Mouse (Mus musculus) megakaryocyte progenitor cell, adult 5-6 weeks (primary cell): ENCODE measurements at regions not wholly inside any gene's neighbourhood (a gene's known extent, or its start where the extent isn't known, plus 50 kb on each side); places are given as distances from the start of the nearest gene placed in this dataset.

Source experiments
- ATAC-seq: replicated peaks from 2 replicates; pipeline ENCODE4 v1.8.0; 2016; ENCODE audit warnings: mild to moderate bottlenecking, moderate TSS enrichment, inconsistent platforms; ENCODE audit not compliant: poor library complexity

DNA sequence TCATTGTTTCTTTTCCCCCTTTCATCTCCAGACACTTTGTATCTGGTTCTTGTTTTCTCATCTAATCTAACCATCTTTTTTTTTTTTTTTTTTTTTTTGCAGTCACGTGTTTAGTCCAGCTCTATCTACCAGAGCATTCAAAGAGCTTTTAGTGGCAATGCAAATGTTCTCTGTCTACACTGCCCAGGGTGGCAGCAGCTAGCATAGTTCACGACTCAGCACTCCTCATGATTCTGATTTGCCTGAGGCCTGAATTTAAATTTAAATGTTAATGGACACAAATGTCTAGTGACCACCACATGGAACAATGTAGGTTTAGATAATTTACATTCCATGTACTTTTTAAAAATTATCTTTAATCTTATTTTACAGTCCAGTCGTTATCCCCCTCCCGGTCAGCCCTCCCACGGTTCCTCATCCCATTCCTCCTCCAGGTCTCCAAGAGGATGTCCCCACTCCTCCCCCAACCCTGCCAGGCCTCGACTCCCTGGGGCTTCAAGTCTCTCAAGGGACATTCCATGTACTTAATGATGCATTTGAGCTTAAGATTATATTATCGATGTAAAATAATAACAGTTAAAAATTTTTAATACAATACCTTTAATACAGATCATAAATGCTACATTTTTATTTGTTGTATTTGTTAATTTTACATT lies 153.1 kb upstream of the Cops8 start:
- ATAC-seq: no peak

DNA sequence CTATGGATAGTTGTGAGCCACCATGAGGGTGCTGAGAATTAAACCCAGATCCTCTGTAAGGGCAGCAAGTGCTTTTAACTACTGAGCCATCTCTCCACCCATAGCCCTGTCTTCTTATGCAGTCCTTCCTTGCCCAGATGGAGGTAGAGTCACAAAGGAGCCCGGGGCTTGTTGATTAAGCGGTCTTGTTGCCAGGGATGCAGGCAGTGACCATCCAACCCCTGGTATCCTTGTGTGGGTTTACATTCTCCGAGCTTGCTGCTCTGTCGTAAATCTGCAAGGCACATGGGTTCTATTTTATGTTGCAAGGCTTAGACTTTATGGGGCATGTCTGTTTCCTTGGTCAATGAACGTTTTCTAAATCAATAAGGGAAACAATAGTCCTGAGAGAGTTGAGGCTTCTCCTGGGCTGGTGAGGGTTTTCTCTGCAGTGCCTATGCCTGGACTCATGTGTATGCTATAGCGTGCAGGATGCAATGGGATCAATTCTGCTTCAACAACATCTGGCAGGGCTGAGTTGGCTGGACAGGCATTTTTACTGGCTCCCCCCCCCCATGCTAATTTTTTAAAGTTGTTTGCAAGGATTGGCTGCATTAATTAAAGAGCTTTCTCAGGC lies 150.7 kb upstream of the Cops8 start:
- ATAC-seq: no peak

DNA sequence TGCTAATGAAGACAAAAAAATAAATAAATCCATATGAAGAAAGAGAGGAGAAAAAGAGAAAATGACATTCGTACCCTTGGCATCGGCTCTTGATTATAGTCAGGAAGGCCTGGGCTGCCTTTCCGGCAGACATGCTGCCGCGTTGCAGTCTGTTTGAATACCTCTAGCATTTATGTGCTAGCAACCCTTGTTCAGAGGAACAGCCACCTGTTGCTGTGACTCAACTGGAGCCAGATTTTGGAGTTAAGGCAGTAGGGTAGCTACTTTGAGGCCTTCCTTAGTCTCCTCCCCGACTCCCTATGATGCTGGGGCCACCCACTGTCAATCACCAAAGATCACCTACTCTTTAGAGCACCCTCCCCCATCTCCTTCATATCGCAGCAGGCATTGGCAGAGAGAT lies 148.5 kb upstream of the Cops8 start:
- no peak for ATAC-seq

DNA sequence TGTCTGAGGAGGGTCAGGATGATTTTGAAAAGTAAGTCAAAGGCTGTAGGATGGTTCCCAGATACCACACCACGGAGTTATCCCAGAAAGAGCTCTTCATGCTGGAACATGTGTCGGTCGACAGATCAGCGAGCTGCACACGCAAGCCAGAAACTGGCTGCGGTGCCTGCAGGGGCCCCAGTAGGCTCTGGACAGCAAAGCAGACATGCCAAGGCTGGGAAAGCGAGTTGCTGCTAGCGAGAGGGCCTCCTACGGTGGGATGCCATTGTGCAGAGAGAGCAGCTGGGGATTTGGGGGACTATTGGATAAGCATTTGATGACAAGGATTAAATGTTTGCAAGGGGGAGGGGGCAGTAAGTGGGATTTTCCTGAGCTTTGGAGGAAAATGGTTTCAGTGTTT lies 145.4 kb upstream of the Cops8 start:
- ATAC-seq: no peak

DNA sequence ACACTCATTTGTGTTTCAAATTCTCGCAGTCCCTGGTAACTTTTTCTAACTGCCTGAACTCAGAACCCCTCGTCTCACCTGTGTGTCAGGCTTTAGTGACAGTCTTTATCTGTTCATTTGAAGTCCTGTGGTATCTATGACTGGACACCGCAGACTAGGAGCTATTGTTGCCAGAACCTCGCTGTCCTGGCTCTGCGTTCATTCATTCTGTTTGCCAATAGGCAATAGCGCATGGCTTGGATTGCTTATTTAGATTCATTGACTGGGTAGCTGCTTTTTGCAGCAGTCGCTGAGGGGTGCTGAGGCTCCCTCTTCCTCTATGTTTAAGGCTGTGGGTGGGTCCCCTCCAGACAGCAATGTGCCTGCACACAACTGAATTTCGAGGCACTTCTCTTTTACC lies 144.6 kb upstream of the Cops8 start:
- ATAC-seq: no peak

DNA sequence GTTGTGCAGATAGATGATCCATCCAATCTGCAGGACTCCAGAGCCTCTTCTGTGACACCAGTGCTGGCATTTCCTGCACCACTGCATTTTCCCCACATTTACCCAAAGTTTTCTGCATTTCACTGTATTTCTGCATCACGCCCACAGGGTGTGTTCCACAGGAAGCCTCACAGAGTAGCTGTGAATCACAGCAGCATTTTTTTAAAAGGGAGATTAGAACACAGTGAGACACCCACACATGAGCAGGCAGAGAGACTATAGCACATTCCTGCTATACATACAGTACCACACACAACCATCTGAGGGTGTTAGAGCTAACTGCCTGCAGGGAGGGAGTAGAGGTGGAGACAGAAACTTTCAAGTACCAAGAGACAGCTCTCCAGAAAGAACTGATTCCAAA lies 141.1 kb upstream of the Cops8 start:
- no peak for ATAC-seq

DNA sequence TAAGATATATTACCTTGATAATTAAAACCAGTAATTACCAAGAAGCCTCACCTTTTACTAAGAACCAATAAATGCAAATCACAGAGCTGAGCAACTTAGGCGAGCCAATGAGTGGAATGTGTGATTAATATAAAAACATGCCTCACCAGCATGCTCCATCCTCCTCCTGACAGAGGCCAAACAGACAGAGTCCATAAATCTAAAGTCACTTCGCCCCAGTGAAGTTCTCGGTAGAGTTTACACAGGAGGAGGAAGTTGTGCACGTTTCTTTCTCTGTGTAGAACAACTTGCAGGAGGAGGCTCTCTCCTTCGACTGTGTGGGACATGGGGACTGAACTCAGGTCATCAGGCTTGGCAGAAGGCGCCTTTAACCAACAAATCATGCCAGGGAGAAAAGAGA lies 139.5 kb upstream of the Cops8 start:
- ATAC-seq: no peak

DNA sequence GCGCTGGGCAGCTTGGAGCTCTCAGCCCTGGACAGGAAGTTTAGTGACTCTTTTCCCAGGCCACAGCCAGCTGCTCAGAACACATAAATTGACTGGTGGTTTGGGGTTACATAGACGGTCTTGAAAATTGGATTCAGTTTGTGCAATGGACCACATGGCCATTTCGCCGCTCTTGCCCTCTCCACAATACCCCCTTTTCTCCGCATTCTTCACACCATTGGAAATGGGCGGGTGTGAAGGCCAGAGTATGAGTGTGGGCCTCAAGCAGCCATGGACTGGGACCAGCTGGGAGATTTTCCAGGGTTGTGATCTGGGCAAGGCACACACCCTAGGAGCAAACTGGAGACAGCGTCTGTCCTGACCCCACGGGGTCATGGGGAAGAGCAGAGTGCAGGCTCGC lies 135.1 kb upstream of the Cops8 start:
- no peak for ATAC-seq

DNA sequence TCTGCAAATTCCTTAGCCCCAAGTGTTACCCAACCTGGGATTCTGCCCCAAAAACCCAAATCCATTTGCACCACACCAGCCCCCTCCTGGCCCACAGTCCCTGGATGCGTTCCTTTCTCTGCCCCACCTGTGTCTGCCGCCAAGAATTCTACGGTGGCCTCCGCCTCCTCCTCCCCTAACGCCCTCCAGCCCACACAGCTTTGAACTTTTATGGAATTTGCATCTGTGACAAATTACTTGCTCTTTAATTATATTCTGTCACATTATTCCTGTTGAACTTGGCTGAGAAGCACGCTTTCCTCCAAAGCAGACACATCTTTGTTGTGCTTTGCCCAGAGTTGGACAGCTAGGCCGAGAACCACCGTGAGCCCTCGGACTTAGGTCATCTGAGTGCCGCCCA lies 131.8 kb upstream of the Cops8 start:
- ATAC-seq: no peak

DNA sequence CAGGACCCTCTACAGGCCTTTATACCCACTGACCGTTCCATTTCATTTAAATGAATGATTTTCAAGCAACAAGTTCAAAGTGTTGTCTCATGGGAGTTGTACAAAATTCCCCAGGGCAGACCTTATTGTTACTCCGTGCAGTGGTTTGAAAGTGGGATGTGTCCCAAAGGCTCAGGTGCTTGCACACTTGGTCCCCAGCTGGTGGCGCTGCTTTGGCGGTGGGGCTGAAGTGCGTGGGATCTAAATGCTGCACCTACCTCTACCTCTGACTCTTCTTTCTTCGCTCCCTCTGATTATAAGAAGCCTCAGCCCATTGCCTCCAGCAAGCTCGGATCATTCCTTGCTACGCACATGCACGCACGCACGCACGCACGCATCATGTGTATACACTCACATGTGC lies 131.0 kb upstream of the Cops8 start:
- ATAC-seq: no peak

DNA sequence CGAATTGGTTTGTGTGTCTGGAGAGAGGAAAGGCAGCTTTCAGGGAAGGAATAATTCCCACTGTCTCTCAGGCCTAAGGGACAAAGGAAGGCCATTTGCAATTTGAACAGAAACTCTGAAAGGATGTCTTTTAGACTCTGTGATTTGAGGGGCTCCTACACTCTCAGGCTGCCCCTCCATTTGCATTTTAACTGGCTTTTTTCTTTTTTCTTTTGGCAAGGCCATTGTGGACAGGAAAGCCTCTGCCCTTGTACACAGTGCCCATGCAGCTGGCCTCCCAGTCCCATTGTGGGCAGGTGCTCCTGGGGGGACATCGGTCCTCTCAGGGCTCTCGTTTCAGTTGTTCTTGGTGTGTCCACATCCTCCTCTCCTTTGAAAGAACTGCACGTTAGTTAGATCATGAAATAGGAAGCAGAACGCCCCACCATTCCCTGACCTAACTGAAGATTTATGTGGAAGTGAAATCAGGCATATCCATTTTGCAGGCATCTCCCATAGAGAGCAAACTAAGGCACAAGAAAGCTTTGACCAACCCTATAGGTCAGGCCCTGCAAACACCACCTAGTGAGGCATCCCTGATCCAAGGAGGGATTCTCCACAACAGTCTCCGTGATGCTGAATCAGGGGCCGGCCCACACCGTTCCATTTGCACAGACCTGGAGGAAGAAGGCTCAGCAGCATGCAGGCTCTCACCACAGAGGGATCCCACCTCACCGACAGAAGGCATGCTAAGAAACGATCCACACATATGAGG lies 127.5 kb upstream of the Cops8 start:
- ATAC-seq: no peak

DNA sequence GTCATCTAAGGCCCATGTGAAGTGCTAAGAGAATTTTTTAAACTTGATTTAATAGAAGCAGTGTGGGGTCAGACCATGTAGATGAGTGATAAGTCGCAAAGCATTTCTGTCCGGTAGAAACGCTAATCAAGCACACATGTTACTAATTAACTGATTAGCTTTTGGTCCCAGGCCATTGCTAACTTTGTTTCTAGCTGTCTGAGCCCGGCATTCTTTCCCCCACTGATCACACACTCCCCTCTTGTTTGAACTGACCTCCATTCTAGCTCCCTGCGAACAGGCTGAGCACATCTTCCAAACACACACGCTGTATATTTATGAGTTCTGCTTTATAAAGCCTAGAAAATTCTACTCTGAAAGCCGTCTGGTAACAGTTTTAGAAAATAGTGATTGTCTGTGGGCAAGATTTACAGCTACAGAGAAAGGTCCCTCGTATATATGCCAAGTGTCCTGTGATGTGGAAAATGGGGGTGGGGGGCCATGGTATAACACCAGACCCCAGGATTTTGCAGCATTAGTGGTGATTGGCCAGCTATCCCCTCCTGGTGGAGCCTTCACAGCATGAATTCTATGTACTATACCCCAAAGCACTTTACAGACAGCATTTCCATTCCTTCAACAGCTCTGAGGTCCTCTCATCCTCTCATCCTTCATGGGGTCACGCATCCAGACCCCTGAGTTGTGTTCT lies 126.1 kb upstream of the Cops8 start:
- no peak for ATAC-seq

DNA sequence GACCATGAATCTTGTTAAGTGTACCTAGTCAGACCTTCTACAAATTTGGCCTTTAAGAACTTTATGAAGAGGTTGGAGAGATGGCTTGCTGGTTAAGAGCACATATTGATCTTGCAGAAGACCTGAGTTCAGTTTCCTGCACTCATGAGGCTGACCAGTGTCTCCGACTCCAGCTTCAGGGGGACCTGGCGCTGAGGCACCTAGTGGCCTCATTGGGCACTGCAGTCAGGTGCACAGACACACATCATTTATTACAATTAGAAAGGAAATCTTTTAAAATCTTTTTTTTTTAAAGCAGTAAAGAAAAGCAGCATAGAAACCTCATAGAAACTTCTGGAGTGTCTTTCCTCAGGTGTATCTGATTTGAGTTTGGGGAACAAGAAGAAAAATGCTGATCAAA lies 123.9 kb upstream of the Cops8 start:
- no peak for ATAC-seq

DNA sequence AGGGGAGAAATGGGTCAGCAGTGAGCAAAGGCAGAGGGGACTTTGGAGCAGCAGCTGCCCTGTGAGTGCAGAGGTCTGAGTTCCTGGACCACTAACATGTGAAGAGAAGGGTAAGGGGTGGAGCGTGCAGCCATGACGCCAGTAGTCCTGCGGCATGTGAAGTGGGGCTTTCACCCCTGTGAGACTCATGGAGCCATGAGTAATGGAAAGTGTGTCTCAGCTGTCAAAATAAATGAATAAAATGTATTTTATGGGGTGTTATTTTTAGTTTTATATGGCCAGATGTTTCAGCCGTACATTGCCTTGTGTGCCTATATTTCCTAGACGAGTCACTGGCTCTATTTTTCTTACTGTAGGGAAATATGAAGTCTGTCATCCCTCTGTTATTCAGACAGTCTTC lies 121.5 kb upstream of the Cops8 start:
- no peak for ATAC-seq

DNA sequence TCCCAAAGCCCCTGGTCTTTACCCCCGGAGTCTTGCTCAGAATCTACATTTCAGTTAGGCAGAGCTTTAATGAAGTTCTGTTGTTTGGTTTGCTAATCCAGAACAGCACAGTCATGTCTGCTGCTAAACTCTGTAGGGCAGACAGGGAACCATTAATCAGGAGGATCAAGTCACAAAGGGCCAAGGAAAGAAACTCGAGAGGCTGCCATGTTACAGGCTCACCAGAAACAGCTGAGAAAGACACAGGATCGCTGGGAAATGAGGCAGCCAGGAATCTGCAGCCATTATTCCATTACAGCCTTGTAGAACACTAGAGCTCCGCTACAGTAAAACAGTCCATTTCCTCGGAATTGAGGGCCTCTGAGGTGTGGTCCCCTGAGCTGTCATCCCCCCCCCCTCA lies 121.1 kb upstream of the Cops8 start:
- no peak for ATAC-seq

DNA sequence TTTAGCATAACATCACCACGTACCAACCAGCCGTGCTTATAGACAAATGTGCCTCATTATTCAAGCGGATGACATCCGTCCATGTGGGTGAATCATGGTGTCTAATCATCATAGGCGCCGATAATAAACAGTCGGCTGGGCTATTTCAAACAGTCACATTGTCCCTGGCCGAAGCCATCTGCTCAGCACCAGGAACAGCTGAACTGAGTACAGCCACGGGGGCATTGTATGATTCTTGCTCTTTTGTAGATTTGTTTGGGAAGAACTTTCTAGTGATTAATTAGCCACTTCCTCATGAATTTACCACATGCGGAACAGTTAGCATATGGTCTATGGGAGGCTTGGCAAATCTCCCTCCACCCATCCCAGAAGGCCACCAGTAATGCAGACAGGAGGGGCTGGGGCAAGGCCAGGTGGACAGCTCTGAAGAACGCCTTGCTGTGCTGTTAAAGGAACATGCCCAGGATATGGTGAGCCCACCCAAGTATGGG lies 116.4 kb upstream of the Cops8 start:
- no peak for ATAC-seq

DNA sequence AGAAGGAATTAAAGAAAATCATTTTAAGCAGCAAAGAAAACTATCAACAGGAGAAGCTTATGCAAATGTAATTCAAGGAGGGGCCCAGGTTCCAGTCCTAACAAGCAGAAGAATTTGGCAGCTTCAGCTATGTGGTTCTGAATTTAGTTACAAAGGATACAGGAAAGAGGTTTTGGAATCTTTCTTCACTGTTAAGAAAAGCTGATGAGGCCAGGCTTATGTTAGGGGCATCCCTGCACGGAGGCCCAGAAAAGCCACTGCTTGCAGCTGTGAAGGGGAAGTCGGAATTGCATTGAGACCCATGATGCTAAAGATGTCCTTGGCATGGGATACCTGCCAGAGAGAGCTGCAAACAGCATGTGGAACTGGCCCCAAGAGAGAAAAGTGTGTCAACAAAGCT lies 114.9 kb upstream of the Cops8 start:
- ATAC-seq: no peak

DNA sequence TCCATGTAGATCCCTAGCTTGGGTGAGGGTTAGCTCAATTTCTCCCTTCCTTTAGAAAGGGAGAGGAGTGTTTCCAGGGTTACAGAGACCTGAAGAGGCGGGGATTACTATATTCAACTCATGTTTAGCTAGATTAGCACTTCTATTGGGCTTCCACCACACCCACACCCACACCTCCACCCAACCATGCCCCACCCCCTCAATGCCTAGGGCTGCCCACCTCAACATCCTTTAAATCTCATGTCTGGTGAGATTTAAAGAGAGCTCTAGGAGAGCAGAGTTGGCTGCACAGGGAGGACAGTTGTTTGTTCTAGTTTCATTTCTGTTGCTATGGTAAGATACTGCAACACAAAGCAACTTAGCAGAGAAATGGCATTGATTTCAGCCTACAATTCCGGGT lies 113.8 kb upstream of the Cops8 start:
- no peak for ATAC-seq

DNA sequence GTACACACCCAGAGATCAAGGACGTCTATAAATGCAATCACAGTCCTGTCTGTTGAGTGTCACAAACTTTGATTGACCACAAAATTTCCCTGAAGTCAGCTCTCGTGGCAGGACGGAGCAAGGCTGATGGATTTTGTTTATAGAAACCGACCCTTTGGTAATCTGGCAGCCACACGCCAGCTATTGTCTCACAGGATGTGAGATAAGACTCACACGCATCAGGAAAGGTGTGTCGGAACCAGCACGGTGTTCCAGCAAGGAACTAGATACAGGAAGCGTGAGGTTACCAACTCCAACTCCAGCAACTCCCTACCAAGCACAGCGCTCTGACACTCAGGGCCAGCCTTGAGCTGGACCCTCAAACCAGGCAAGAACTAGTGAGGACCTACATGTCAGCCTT lies 112.4 kb upstream of the Cops8 start:
- no peak for ATAC-seq

DNA sequence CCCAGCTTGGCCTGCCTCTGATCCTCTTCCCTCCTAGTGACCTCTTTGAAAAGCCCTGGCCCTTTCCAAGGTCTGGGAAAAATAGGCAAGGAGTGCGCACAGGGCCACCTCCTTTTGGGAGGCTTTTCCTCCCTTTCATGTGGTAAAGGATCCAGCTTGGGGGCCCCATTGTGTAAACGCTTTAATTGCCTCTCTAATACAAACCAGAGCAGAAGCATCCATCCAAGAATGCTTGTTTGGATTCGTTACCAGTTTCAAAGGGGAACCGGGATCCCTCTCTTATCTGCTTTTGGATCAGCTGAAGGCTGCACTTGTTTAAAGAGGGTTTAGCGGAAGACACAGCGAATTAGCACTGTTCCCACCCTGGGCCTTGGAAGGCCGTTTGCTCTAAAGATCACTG lies 109.3 kb upstream of the Cops8 start:
- ATAC-seq: no peak

DNA sequence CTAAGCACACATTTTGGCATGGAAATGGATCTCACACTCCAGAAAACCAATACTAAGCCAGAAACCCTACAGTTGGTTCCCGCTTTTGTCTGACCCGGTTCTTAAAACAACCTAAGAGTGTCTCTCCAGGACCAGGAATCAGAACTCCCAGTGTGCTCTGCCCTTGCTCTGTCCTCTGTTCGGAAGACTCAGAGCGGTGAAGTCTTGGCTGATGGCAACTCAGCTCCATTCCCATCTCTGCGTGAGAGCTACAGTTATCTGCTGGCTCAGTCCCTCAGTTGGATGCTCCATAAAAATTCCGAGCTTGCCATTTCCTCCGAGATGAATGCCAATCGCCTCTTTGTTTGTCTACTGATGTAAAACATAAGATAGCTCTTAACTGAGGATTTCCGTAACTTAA lies 107.6 kb upstream of the Cops8 start:
- ATAC-seq: no peak

DNA sequence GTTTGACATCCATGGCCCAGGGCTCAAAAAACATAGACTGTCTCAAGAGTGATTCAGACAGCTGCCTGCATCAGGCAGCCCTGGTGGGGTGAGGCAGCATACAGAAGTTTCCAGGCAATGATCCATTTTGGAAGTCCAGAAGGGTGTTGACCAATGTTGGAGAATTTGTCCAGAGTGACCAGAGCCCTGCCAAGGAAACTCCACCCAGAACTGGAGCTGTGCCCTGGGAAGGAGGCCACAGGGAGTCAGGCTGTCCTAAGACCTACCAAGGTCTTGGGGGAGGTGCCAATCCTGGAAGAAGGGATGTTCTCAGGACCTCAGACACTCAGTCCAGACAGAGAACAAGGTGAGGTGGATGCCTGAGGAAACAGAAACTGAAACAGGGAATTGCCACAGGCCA lies 105.2 kb upstream of the Cops8 start:
- ATAC-seq: no peak
